Mouse (Mus musculus) myocyte (in vitro differentiated cells): ENCODE measurements at regions not wholly inside any gene's neighbourhood (a gene's known extent, or its start where the extent isn't known, plus 50 kb on each side); places are given as distances from the start of the nearest gene placed in this dataset.

Experiments used
- H3K27me3 ChIP-seq: one replicate; pipeline ENCODE4 v1.6.1; 2011; ENCODE audit not compliant: control insufficient read depth, insufficient read depth, insufficient read length
- H3K36me3 ChIP-seq: one replicate; pipeline ENCODE4 v1.6.1; 2011; ENCODE audit not compliant: control insufficient read depth, insufficient read depth
- H3K4me2 ChIP-seq: one replicate; pipeline ENCODE4 v1.6.1; 2011; ENCODE audit warnings: low read depth, control low read depth
- H3K4me3 ChIP-seq: one replicate; pipeline ENCODE4 v1.5.1; 2011; ENCODE audit warnings: mild to moderate bottlenecking, control low read depth, moderate library complexity
- H3K79me2 ChIP-seq: one replicate; pipeline ENCODE4 v1.6.1; 2011; ENCODE audit not compliant: control insufficient read depth, insufficient read depth
- H3ac ChIP-seq: one replicate; pipeline ENCODE4 v1.6.1; 2011; ENCODE audit not compliant: control insufficient read depth, insufficient read length
- CEBPB ChIP-seq: IDR thresholded peaks from 2 replicates; pipeline ENCODE4 v1.6.1; 2011; ENCODE audit warnings: mild to moderate bottlenecking, moderate library complexity; ENCODE audit not compliant: poor library complexity, insufficient read depth, severe bottlenecking
- E2F4 ChIP-seq: IDR thresholded peaks from one replicate; pipeline ENCODE4 v1.6.1; 2011; ENCODE audit warnings: mild to moderate bottlenecking, control low read depth, moderate library complexity; ENCODE audit not compliant: insufficient read depth
- MAX ChIP-seq: IDR thresholded peaks from one replicate; pipeline ENCODE4 v1.6.1; 2011; ENCODE audit warnings: low read depth, mild to moderate bottlenecking, control low read depth
- MYOD1 ChIP-seq, 3 experiments: IDR thresholded peaks; one replicate each; pipeline ENCODE4 v1.6.1; 2011; ENCODE audit warnings: control low read depth in 2 of 3, low read depth in 2 of 3, mild to moderate bottlenecking in 2 of 3, moderate library complexity in 1 of 3; ENCODE audit not compliant: insufficient read length in 2 of 3, control insufficient read depth in 1 of 3
- MYOG ChIP-seq, 3 experiments: IDR thresholded peaks; one replicate each; pipeline ENCODE4 v1.6.1; 2011; ENCODE audit warnings: control low read depth in 2 of 3, low read depth in 2 of 3, mild to moderate bottlenecking in 2 of 3; ENCODE audit not compliant: insufficient read length in 2 of 3, control insufficient read depth in 1 of 3, insufficient read depth in 1 of 3
- POLR2A ChIP-seq: IDR thresholded peaks from one replicate; pipeline ENCODE4 v1.6.1; 2011; ENCODE audit warnings: low read depth, mild to moderate bottlenecking, control low read depth, moderate library complexity; ENCODE audit not compliant: insufficient read length
- POLR2AphosphoS2 ChIP-seq: IDR thresholded peaks from one replicate; pipeline ENCODE4 v1.6.1; 2011; ENCODE audit warnings: low read depth, control low read depth; ENCODE audit not compliant: insufficient read length
- REST ChIP-seq: IDR thresholded peaks from one replicate; pipeline ENCODE4 v1.6.1; 2011; ENCODE audit warnings: mild to moderate bottlenecking, control low read depth, moderate library complexity; ENCODE audit not compliant: insufficient read depth, insufficient read length
- SRF ChIP-seq: IDR thresholded peaks from one replicate; pipeline ENCODE4 v1.6.1; 2011; ENCODE audit warnings: low read depth; ENCODE audit not compliant: control insufficient read depth, insufficient read length
- TCF12 ChIP-seq: IDR thresholded peaks from one replicate; pipeline ENCODE4 v1.6.1; 2011; ENCODE audit warnings: mild to moderate bottlenecking, control low read depth; ENCODE audit not compliant: poor library complexity, insufficient read depth, severe bottlenecking
- TCF3 ChIP-seq: IDR thresholded peaks from one replicate; pipeline ENCODE4 v1.6.1; 2011; ENCODE audit warnings: low read depth, control low read depth; ENCODE audit not compliant: insufficient read length
- USF1 ChIP-seq: IDR thresholded peaks from one replicate; pipeline ENCODE4 v1.6.1; 2011; ENCODE audit warnings: low read depth, mild to moderate bottlenecking, control low read depth, moderate library complexity

GRCm38 (mm10) chr7:71991206-71991605 lies 315.2 kb downstream of the Mctp2 start:
- Histone ChIP-seq H3K4me2 (no peak overlapping the region), H3ac (no peak overlapping the region), H3K36me3 (no peaks in the 10 kb centered on the region), H3K79me2 (no peaks in the 10 kb centered on the region), H3K4me3 (no peak overlapping the region), H3K27me3 (no peaks in the 10 kb centered on the region)
- TF ChIP-seq SRF (no peak), MYOG (IDR thresholded peaks at IDR 0.05; ENCODE audit: control insufficient read depth in 1 of 3, insufficient read depth in 1 of 3, insufficient read length in 2 of 3, low read depth in 2 of 3) (no peak), REST (no peak), TCF12 (no peak), POLR2A (no peak)

GRCm38 (mm10) chr7:71966015-71966414 lies 340.4 kb downstream of the Mctp2 start:
- no peak overlapping the region for H3K4me2 ChIP-seq
- TF ChIP-seq MYOD1 (IDR thresholded peaks at IDR 0.05; ENCODE audit: control insufficient read depth in 1 of 3, insufficient read length in 2 of 3, low read depth in 2 of 3): no peak
- no peak for TF ChIP-seq SRF
- no peak for TF ChIP-seq TCF12
- no peak for TF ChIP-seq E2F4
- no peak for TF ChIP-seq CEBPB
- TF ChIP-seq USF1: no peak
- TF ChIP-seq REST: no peak
- TF ChIP-seq MYOG (IDR thresholded peaks at IDR 0.05; ENCODE audit: control insufficient read depth in 1 of 3, insufficient read depth in 1 of 3, insufficient read length in 2 of 3, low read depth in 2 of 3): no peak
- no peak for TF ChIP-seq TCF3
- no peak for TF ChIP-seq POLR2A
- no peak for TF ChIP-seq MAX
- H3K4me3 ChIP-seq: no peak overlapping the region
- H3K27me3 ChIP-seq: no peaks in the 10 kb centered on the region
- H3K36me3 ChIP-seq: no peaks in the 10 kb centered on the region
- H3K79me2 ChIP-seq: no peaks in the 10 kb centered on the region
- no peak overlapping the region for H3ac ChIP-seq

DNA sequence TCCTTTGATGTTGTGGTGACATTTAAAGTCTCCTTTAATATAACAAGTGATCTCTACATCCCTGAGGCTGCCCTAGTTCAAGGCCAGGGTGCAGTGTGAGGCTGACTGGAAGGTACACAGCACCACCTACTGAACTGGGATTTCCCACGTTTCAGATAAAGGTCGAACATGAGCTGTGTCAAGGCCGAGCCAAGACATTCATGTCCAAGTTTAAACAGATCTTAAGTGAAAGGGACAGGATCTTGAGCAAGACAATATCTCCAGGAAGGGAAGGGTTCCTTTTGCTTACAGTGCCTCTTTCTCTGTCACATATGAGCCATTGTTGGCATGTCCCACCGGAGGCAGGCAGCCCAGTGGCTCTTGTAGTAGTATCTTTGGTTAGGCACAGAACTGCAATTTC lies 343.0 kb downstream of the Mctp2 start:
- no peaks in the 10 kb centered on the region for H3K36me3 ChIP-seq
- H3K27me3 ChIP-seq: no peaks in the 10 kb centered on the region
- no peaks in the 10 kb centered on the region for H3K79me2 ChIP-seq
- no peak overlapping the region for H3ac ChIP-seq
- TF ChIP-seq E2F4 (no peak), TCF3 (no peak), POLR2A (no peak), USF1 (no peak), POLR2AphosphoS2 (no peak), MAX (no peak), SRF (no peak), TCF12 (no peak), REST (no peak), MYOD1 (IDR thresholded peaks at IDR 0.05; ENCODE audit: control insufficient read depth in 1 of 3, insufficient read length in 2 of 3, low read depth in 2 of 3) (no peak), MYOG (IDR thresholded peaks at IDR 0.05; ENCODE audit: control insufficient read depth in 1 of 3, insufficient read depth in 1 of 3, insufficient read length in 2 of 3, low read depth in 2 of 3) (no peak), CEBPB (no peak)
- H3K4me2 ChIP-seq: no peak overlapping the region
- no peak overlapping the region for H3K4me3 ChIP-seq

DNA sequence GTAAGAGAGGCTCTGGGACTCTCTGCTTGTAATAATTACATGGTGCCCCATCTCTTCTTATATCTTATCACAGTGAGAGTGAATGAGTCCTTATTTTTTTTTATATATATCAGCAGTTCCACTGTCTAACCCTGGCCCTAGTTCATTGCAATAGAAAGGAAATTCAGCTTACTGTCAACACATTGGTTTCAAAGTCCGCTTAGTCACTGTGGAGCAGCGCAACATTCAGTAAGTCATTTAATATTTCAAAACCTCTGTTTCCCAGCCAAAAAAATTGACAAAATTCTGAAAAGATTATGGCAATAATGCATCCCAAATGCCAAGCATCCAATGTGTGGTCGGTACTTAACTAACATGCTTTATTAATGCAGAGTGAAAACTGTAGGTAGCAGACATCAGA lies 343.6 kb downstream of the Mctp2 start:
- H3K79me2 ChIP-seq: no peaks in the 10 kb centered on the region
- TF ChIP-seq POLR2A: no peak
- TF ChIP-seq CEBPB: no peak
- no peak for TF ChIP-seq REST
- TF ChIP-seq E2F4: no peak
- no peak for TF ChIP-seq POLR2AphosphoS2
- TF ChIP-seq USF1: no peak
- no peak for TF ChIP-seq MYOD1 (IDR thresholded peaks at IDR 0.05; ENCODE audit: control insufficient read depth in 1 of 3, insufficient read length in 2 of 3, low read depth in 2 of 3)
- TF ChIP-seq TCF3: no peak
- no peak for TF ChIP-seq MYOG (IDR thresholded peaks at IDR 0.05; ENCODE audit: control insufficient read depth in 1 of 3, insufficient read depth in 1 of 3, insufficient read length in 2 of 3, low read depth in 2 of 3)
- no peak for TF ChIP-seq MAX
- no peak for TF ChIP-seq SRF
- no peak for TF ChIP-seq TCF12
- no peak overlapping the region for H3K4me2 ChIP-seq
- no peaks in the 10 kb centered on the region for H3K36me3 ChIP-seq
- no peak overlapping the region for H3K4me3 ChIP-seq
- no peaks in the 10 kb centered on the region for H3K27me3 ChIP-seq
- H3ac ChIP-seq: no peak overlapping the region
